Mouse (Mus musculus): Measurements from ENCODE around the gene Aplp1. TPM values are rescaled to one million over a fixed set of nuclear protein-coding genes. Genes with fewer than 3 reads are reported as not detected.

Aplp1 gene
- polyA plus RNA-seq, 1 experiment, result 2.1 TPM

DNA sequence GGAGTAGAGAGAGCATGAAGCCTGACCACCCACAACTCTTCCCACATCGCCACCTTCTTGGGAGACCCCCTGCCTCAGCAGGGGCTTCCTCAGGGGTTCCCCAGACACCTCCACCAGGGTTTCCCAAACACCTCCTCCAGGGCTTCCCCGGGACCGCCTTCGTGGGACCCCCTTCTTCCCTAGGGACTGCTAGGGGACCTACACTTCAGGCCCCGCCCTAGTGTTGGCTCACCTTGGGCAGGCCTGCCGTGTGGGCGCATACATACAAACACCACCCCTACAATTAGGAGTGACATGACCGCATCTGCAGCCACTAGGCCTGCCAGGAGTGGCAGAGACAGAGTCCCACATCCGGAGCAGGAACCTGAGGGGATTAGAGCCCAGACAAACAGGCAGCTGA is 27.5 kb downstream of the Aplp1 start:
- H3K36me3 ChIP-seq (replicated peaks; ENCODE audit: low read length), result no peaks in the 10 kb centered on the region
- H3K9me3 ChIP-seq, result 0 out of 2 replicates have a peak, but pooled peaks cover 2% of the 10 kb centered on the region
- H3K4me3 ChIP-seq (replicated peaks), result peak overlapping the region; percentile 94
- H3K27me3 ChIP-seq (replicated peaks), result no peaks in the 10 kb centered on the region
- H3K4me1 ChIP-seq, result peaks cover 79% of the 10 kb centered on the region
- TF ChIP-seq FLI1 (IDR thresholded peaks at IDR 0.05; ENCODE audit: low read length) (no peak), GATA1 (IDR thresholded peaks at IDR 0.05; ENCODE audit: borderline replicate concordance, low read length) (no peak)

DNA sequence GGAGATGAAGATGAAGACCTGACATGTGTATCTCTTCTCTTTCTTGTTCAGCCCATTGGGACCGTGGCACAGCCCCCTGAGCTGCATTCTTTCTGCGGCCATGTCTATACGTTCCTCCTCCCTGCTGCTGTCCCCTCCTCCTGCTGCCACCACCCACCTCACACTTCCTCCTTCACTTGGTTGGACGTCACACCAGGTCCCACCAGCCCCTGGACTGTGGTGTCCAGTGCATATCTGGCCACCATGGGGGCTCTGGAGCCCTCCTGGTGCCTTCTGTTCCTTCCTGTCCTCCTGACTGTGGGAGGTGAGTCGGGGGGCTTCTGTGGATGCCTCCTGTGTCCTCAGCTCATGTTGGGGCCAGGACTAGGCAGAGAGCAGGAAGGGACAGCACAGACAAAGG is 31.7 kb downstream of the Aplp1 start, which contains the start of gene Tyrobp:
Gene Tyrobp, plus strand, starts transcription at position 165 of the 400 bp plus-strand sequence.
- H3K36me3 ChIP-seq (replicated peaks; ENCODE audit: low read length), result no peaks in the 10 kb centered on the region
- H3K4me3 ChIP-seq (replicated peaks), result peak within 1 kb of the TSS; percentile 82
- H3K27me3 ChIP-seq (replicated peaks), result no peaks in the 10 kb centered on the region
- 0 out of 2 replicates have a peak, but pooled peaks cover 2% of the 10 kb centered on the region for H3K9me3 ChIP-seq
- peaks cover 78% of the 10 kb centered on the region for H3K4me1 ChIP-seq
- no peak for TF ChIP-seq GATA1 (IDR thresholded peaks at IDR 0.05; ENCODE audit: borderline replicate concordance, low read length)
- TF ChIP-seq FLI1 (IDR thresholded peaks at IDR 0.05; ENCODE audit: low read length), result no peak

DNA sequence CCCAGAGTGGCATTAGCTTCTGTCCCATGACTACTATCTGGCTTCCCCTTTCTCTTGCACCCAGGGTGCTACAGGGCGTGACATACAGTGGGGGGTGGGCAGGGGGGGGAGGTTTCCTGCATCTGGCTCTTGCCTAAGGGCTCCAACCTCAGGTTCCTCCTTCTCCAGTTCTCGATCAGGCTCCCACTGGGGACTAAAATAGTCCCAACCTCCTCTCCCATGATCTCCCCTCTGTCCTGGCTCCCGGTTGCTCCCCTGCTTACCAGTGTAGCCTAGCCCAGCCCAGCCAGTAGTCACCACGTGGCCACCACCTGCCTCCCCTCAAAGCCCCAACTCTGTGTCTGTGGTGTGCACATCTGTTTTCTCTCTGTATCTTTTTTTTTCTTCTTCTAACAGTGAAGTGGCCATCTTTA is 32.6 kb downstream of the Aplp1 start:
- H3K4me1 ChIP-seq, result peaks cover 73% of the 10 kb centered on the region
- H3K36me3 ChIP-seq (replicated peaks; ENCODE audit: low read length), result no peaks in the 10 kb centered on the region
- H3K9me3 ChIP-seq, result 0 out of 2 replicates have a peak, but pooled peaks cover 2% of the 10 kb centered on the region
- H3K4me3 ChIP-seq (replicated peaks), result peak overlapping the region; percentile 72
- TF ChIP-seq FLI1 (IDR thresholded peaks at IDR 0.05; ENCODE audit: low read length) (no peak), GATA1 (IDR thresholded peaks at IDR 0.05; ENCODE audit: borderline replicate concordance, low read length) (no peak)
- no peaks in the 10 kb centered on the region for H3K27me3 ChIP-seq (replicated peaks)

DNA sequence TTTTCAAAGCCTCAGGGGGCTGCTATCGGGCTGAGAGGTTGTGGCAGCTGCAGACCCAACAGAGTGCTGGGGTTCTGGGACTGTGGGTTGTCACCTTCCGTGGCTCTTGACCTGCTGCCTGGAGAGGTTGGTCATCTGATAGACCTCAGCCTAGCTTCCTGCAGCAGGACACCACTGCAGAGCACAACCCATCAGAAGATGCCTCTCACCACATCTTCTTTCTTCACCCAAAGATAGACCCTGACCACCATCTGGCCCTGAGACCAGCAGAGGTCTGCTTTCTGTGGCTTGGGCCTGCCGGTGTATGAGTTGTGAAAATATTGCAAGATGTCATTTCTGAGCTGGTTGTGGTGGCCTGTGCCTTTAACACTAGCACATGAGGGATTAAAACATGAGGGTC is 34.3 kb downstream of the Aplp1 start:
- TF ChIP-seq GATA1 (IDR thresholded peaks at IDR 0.05; ENCODE audit: borderline replicate concordance, low read length), result no peak
- TF ChIP-seq FLI1 (IDR thresholded peaks at IDR 0.05; ENCODE audit: low read length), result no peak
- Histone ChIP-seq H3K36me3 (replicated peaks; ENCODE audit: low read length) (no peaks in the 10 kb centered on the region), H3K4me3 (replicated peaks) (no peak overlapping the region), H3K9me3 (peaks cover 4% of the 10 kb centered on the region), H3K4me1 (peaks cover 64% of the 10 kb centered on the region), H3K27me3 (replicated peaks) (no peaks in the 10 kb centered on the region)

DNA sequence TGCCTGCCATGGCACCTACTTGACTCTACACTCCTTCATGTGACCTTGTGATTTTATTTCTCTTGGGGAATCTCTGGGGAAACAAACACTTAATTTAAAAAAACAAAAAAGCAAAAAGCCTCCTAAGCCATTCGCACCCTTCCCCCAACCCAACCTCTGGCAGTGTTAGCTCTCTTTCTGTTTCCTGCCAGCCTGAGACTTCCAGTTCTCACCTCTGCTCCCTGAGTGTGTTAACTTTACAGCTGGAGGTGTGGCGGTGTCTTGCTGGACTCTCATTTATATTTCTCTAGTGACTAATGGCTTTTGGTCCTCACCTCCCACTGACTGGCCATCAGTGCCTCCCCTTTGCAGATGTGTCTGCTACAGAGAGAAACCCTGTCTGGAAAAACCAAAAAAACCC is 35.5 kb downstream of the Aplp1 start:
- Histone ChIP-seq H3K27me3 (replicated peaks) (no peaks in the 10 kb centered on the region), H3K4me1 (peaks cover 63% of the 10 kb centered on the region), H3K4me3 (replicated peaks) (no peak overlapping the region), H3K9me3 (peaks cover 6% of the 10 kb centered on the region), H3K36me3 (replicated peaks; ENCODE audit: low read length) (no peaks in the 10 kb centered on the region)
- TF ChIP-seq GATA1 (IDR thresholded peaks at IDR 0.05; ENCODE audit: borderline replicate concordance, low read length) (no peak), FLI1 (IDR thresholded peaks at IDR 0.05; ENCODE audit: low read length) (no peak)

DNA sequence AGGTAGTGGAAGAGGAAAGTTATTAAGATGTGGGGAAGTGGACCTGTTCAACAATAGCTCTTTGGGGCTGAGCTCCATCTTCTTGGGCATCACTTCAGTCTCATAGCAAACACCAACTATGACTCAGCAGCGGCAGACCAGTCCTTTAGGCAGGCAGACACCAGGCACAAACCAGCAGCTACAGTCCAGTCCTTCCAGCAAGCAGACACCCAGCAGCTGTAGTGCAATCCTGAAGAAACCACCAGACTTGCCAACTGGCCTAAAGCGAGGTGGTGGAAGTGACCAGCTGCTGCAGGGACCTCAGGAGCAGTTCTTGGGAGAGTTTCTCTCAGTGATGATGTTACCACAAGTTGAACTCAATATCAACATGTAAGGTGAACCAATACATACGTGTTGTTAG is 36.7 kb downstream of the Aplp1 start:
- Histone ChIP-seq H3K27me3 (replicated peaks) (no peaks in the 10 kb centered on the region), H3K4me1 (peaks cover 59% of the 10 kb centered on the region), H3K4me3 (replicated peaks) (no peak overlapping the region), H3K36me3 (replicated peaks; ENCODE audit: low read length) (no peaks in the 10 kb centered on the region), H3K9me3 (peaks cover 6% of the 10 kb centered on the region)
- no peak for TF ChIP-seq FLI1 (IDR thresholded peaks at IDR 0.05; ENCODE audit: low read length)
- no peak for TF ChIP-seq GATA1 (IDR thresholded peaks at IDR 0.05; ENCODE audit: borderline replicate concordance, low read length)

DNA sequence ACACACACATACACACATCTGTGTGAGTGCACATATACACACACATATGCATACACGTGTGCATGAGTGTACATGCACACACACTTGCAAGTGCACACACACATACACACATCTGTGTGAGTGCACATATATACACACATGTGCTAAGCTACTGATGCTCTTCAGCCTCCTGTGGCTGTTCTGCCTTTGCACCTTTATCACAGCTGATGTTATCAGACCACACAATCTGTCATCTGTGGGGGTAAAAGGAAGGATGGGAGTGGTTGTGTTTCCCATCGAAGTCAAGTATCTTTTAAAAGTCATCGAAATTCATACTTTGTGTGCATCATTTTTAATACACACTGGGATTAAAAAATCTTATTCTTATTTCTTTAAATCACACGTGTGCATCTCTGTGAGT is 43.0 kb downstream of the Aplp1 start:
- H3K4me1 ChIP-seq, result peaks cover 13% of the 10 kb centered on the region
- no peak overlapping the region for H3K4me3 ChIP-seq (replicated peaks)
- no peaks in the 10 kb centered on the region for H3K36me3 ChIP-seq (replicated peaks; ENCODE audit: low read length)
- peaks cover 6% of the 10 kb centered on the region for H3K9me3 ChIP-seq
- TF ChIP-seq FLI1 (IDR thresholded peaks at IDR 0.05; ENCODE audit: low read length) (no peak), GATA1 (IDR thresholded peaks at IDR 0.05; ENCODE audit: borderline replicate concordance, low read length) (no peak)
- no peaks in the 10 kb centered on the region for H3K27me3 ChIP-seq (replicated peaks)

DNA sequence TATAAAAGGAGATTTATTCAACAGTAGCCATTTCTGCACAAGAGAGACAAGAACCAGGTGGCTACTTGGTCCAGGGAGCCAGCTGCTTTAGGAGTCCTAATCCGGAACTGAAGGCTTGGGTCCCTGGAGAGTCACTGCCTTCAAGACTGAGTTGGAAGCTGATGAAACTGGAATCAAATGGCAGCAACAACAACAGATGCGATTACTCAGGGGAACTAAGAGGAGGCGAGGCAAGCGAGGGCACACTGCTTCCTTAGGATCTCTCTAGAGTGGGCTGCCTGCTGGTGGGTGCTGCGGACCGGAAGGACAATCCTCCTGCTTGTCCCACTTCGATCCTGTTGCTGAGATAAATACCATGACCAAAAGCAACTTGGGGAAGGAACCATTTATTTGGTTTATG is 45.7 kb downstream of the Aplp1 start:
- Histone ChIP-seq H3K9me3 (no peaks in the 10 kb centered on the region), H3K27me3 (replicated peaks) (no peaks in the 10 kb centered on the region), H3K4me1 (peaks cover 19% of the 10 kb centered on the region), H3K4me3 (replicated peaks) (no peak overlapping the region), H3K36me3 (replicated peaks; ENCODE audit: low read length) (no peaks in the 10 kb centered on the region)
- TF ChIP-seq GATA1 (IDR thresholded peaks at IDR 0.05; ENCODE audit: borderline replicate concordance, low read length) (no peak), FLI1 (IDR thresholded peaks at IDR 0.05; ENCODE audit: low read length) (no peak)

DNA sequence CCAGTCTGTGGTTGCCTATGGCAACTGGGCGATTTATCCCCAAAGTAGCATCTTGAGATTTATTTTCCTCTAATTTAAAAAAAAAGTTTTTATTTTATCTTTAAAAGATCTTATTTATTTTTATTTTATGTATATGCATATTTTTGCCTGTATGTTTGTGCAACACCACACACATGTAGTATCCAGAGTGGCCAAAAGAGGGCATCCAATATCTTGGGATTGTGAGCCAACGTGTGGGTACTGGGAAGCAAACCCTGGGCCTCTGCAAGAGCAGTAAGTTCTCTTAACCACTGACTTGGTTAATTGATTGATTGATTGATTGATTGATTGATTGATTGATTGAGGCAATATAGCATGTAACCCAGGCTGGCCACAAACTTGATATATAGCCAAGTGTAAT is 50.5 kb downstream of the Aplp1 start:
- peak overlapping the region; percentile 83 for H3K4me3 ChIP-seq (replicated peaks)
- TF ChIP-seq FLI1 (IDR thresholded peaks at IDR 0.05; ENCODE audit: low read length) (no peak), GATA1 (IDR thresholded peaks at IDR 0.05; ENCODE audit: borderline replicate concordance, low read length) (no peak)

DNA sequence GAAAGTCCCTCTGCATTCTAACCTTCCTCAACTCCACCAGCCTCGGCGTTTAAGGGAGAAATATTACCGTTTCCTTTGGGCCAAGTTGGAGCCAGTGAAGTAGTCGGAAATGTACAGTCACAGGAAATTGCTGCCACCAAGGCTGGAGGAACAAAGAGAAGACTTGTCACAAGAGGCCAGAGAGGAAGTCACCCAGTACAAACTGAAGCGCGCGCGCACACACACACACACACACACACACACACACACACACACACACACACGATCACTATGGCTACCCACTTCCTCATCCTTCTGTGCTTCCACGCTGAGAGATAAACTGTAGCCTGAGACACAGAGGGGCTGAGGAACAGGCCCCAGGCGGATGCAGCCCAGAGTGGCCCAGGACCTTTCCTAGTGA is 51.0 kb downstream of the Aplp1 start:
- H3K4me3 ChIP-seq (replicated peaks), result peak overlapping the region; percentile 84
- peaks cover 33% of the 10 kb centered on the region for H3K4me1 ChIP-seq
- no peaks in the 10 kb centered on the region for H3K9me3 ChIP-seq
- H3K36me3 ChIP-seq (replicated peaks; ENCODE audit: low read length), result no peaks in the 10 kb centered on the region
- no peak for TF ChIP-seq FLI1 (IDR thresholded peaks at IDR 0.05; ENCODE audit: low read length)
- no peaks in the 10 kb centered on the region for H3K27me3 ChIP-seq (replicated peaks)

More for the DNA sequence above, 50.5 kb downstream of the Aplp1 start:
- no peaks in the 10 kb centered on the region for H3K27me3 ChIP-seq (replicated peaks)
- H3K9me3 ChIP-seq, result no peaks in the 10 kb centered on the region
- peaks cover 36% of the 10 kb centered on the region for H3K4me1 ChIP-seq
- no peaks in the 10 kb centered on the region for H3K36me3 ChIP-seq (replicated peaks; ENCODE audit: low read length)

DNA sequence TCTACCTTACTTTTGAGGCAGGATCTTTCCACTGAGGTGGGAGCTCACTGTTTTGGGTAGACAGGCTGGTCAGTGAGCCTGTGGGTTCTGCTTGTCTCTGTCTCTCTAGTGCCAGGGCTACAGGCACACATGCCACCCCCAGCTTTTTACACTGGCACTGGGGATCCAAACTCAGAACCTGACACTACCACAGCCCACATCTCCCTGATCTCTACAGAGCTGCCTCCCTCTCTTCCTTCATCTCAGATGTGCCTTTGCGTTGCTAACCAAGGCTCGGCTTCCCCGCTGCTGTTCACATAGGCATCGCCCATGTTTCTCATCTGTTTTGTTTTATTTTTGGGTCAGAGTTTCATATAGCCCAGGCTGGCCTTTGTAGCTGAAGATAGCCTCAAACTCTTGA is 51.7 kb downstream of the Aplp1 start:
- Histone ChIP-seq H3K9me3 (no peaks in the 10 kb centered on the region), H3K36me3 (replicated peaks; ENCODE audit: low read length) (no peaks in the 10 kb centered on the region), H3K4me3 (replicated peaks) (peak overlapping the region; percentile 84), H3K27me3 (replicated peaks) (no peaks in the 10 kb centered on the region), H3K4me1 (peaks cover 33% of the 10 kb centered on the region)
- TF ChIP-seq FLI1 (IDR thresholded peaks at IDR 0.05; ENCODE audit: low read length) (no peak), GATA1 (IDR thresholded peaks at IDR 0.05; ENCODE audit: borderline replicate concordance, low read length) (no peak)

All from megakaryocyte, embryonic 14.5 days (primary cell).